Mouse (Mus musculus) CH12.LX (cell line): ENCODE data around the gene Fam171a1.

ENCODE experiments used
- BHLHE40 ChIP-seq: IDR thresholded peaks from 2 replicates; pipeline ENCODE4 v1.6.1; 2011; ENCODE audit warnings: mild to moderate bottlenecking, low read depth, low read length, improper control_type of control experiment
- MAZ ChIP-seq: IDR thresholded peaks from 2 replicates; pipeline ENCODE4 v1.6.1; 2012; ENCODE audit warnings: low read depth, mild to moderate bottlenecking, inconsistent platforms, low read length, improper control_type of control experiment, moderate library complexity

- no peak for TF ChIP-seq MAZ
- no peak for TF ChIP-seq BHLHE40
Observed at GRCm38 (mm10) chr2:3089274-3089673, 24.8 kb upstream of the Fam171a1 start.
